8 mouse cellular contexts compared by ENCODE assay signal in genomic region chr11:98456945-98457344, GRCm38 (mm10). TPM values are rescaled to one million over a fixed set of nuclear protein-coding genes. Genes with fewer than 3 reads are reported as not detected.
DNase-seq lines count a peak whose midpoint lies in the region; ATAC-seq and TF ChIP-seq lines count a peak whose summit lies in the region.

No protein-coding gene starts in this region.

- peak overlapping the region; percentile 31 for H3K9ac ChIP-seq in neural tube, embryonic 11.5 days (ENCODE audit: low read length)
- H3K9ac ChIP-seq in limb, embryonic 11.5 days (ENCODE audit: low read length), result peak overlapping the region; percentile 34; the same call in 1 of the 2 replicates

- H3K36me3 ChIP-seq in neural tube, embryonic 11.5 days (ENCODE audit: control insufficient read depth, insufficient read depth, low read length), result no peaks in the 10 kb centered on the region
- no peaks in the 10 kb centered on the region for H3K36me3 ChIP-seq in limb, embryonic 11.5 days (ENCODE audit: control insufficient read depth, insufficient read depth, low read length)
- peaks cover 38% of the 10 kb centered on the region for H3K36me3 ChIP-seq in small intestine, adult 2 months (ENCODE audit: control insufficient read depth, insufficient read depth, low read length)

- H3K4me3 ChIP-seq in neural tube, embryonic 11.5 days (ENCODE audit: low read depth, low read length), result peak overlapping the region; percentile 52
- H3K4me3 ChIP-seq in limb, embryonic 11.5 days (ENCODE audit: low read depth, low read length), result peak overlapping the region; percentile 48
- H3K4me3 ChIP-seq in small intestine, adult 2 months (ENCODE audit: low read depth, low read length), result peak overlapping the region; percentile 92

- H3K4me2 ChIP-seq in neural tube, embryonic 11.5 days (ENCODE audit: low read depth), result peak overlapping the region; percentile 78
- H3K4me2 ChIP-seq in limb, embryonic 11.5 days (ENCODE audit: low read depth, severe bottlenecking), result peak overlapping the region; percentile 80

- H3K27ac ChIP-seq in neural tube, embryonic 11.5 days (ENCODE audit: low read depth, low read length), result no peak overlapping the region
- no peak overlapping the region for H3K27ac ChIP-seq in limb, embryonic 11.5 days (replicated peaks; ENCODE audit: low read depth, low read length)
- H3K27ac ChIP-seq in small intestine, adult 2 months (ENCODE audit: insufficient read depth, low read depth, low read length), result peak overlapping the region; percentile 45; the same call in 1 of the 2 replicates

- DNase-seq in embryo, embryonic 10 days (ENCODE audit: low spot score), result peak; percentile 12
- DNase-seq in embryo, embryonic 10.5 days (ENCODE audit: low spot score), result no peak
- no peak for DNase-seq in neural tube, embryonic 11.5 days (ENCODE audit: low spot score)
- DNase-seq in neural tube, embryonic 10.5 days (ENCODE audit: extremely low spot score, low spot score), result no peak
- no peak for DNase-seq in limb, embryonic 11.5 days (ENCODE audit: low spot score)
- no peak for DNase-seq in gastrocnemius, adult 8-10 months (ENCODE audit: low spot score in 2 of 2)
- DNase-seq in right cerebral cortex, postnatal 36 days (ENCODE audit: low spot score in 2 of 2), result no peak

- TF ChIP-seq CTCF in small intestine, adult 2 months (IDR thresholded peaks at IDR 0.05; ENCODE audit: extremely low read depth, insufficient read length, insufficient replicate concordance, low read depth, low read length), result no peak

- no peak for TF ChIP-seq POLR2A in small intestine, adult 2 months (IDR thresholded peaks at IDR 0.05; ENCODE audit: low read depth, low read length)

- H3K27me3 ChIP-seq in neural tube, embryonic 11.5 days (ENCODE audit: control insufficient read depth, insufficient read depth, low read length), result peaks cover 19% of the 10 kb centered on the region
- peaks cover 23% of the 10 kb centered on the region for H3K27me3 ChIP-seq in limb, embryonic 11.5 days (ENCODE audit: control insufficient read depth, insufficient read depth, low read length)
- H3K27me3 ChIP-seq in small intestine, adult 2 months (ENCODE audit: control insufficient read depth, insufficient read depth, low read length), result no peaks in the 10 kb centered on the region

- 30% methylated on average over 9 of the region's 9 CpGs for WGBS in neural tube, embryonic 11.5 days
- 25% methylated on average over 9 of the region's 9 CpGs for WGBS in limb, embryonic 11.5 days
- 14% methylated on average over 9 of the region's 9 CpGs for WGBS in small intestine, adult 2 months

- H3K9me3 ChIP-seq in neural tube, embryonic 11.5 days (ENCODE audit: control insufficient read depth, low read length), result no peaks in the 10 kb centered on the region
- H3K9me3 ChIP-seq in limb, embryonic 11.5 days (ENCODE audit: control insufficient read depth, low read length), result no peaks in the 10 kb centered on the region

- 0 out of 2 replicates have a peak, but pooled peaks have one; percentile 6 for ATAC-seq in neural tube, embryonic 11.5 days (ENCODE audit: insufficient read depth, low FRiP score, low TSS enrichment)
- ATAC-seq in limb, embryonic 11.5 days (ENCODE audit: insufficient number of reproducible peaks, low FRiP score, low TSS enrichment, low read depth), result 0 out of 2 replicates have a peak, but pooled peaks have one; percentile 5

- no peaks in the 10 kb centered on the region for H3K4me1 ChIP-seq in neural tube, embryonic 11.5 days (ENCODE audit: control insufficient read depth, insufficient read depth, low read length)
- peaks cover 3% of the 10 kb centered on the region; the same call in 1 of the 2 replicates for H3K4me1 ChIP-seq in limb, embryonic 11.5 days (ENCODE audit: control insufficient read depth, insufficient read depth, low read length)
- peaks cover 8% of the 10 kb centered on the region for H3K4me1 ChIP-seq in small intestine, adult 2 months (ENCODE audit: control insufficient read depth, insufficient read depth, insufficient read length, low read length)

RNA-seq across cellular contexts. Expression of gene Grb7, which starts 10.8 kb away (rescaled TPM):
- polyA plus RNA-seq in neural tube, embryonic 11.5 days (2014; fragmentation: Nextera tagmentation; extraction: Ambion mirVana), result 1.4 and 1.9 TPM in 2 replicates
- polyA plus RNA-seq in limb, embryonic 11.5 days (2014; fragmentation: Nextera tagmentation; extraction: Ambion mirVana), result 5.3 and 6.7 TPM in 2 replicates
- 33.0 and 137 TPM in 2 replicates for polyA plus RNA-seq in small intestine, adult 2 months (2012; rRNA removed)
- total RNA-seq in gastrocnemius, adult 8-10 months (2022), result under 1 TPM in 2 of 4 experiments, not detected in 2; 0.11 to 0.29 TPM

RNA-seq across cellular contexts. Expression of gene Mien1, which starts 18.2 kb away (rescaled TPM):
- 133 and 151 TPM in 2 replicates for polyA plus RNA-seq in neural tube, embryonic 11.5 days (2014; fragmentation: Nextera tagmentation; extraction: Ambion mirVana)
- 75.4 and 78.3 TPM in 2 replicates for polyA plus RNA-seq in limb, embryonic 11.5 days (2014; fragmentation: Nextera tagmentation; extraction: Ambion mirVana)
- polyA plus RNA-seq in small intestine, adult 2 months (2012; rRNA removed), result 17.2 and 37.7 TPM in 2 replicates
- total RNA-seq in gastrocnemius, adult 8-10 months (2022), result 10 to 100 TPM; 34.5 to 41.7 (median 37.7) TPM

RNA-seq across cellular contexts. Expression of gene Erbb2, which starts 44.7 kb away (rescaled TPM):
- polyA plus RNA-seq in neural tube, embryonic 11.5 days (2014; fragmentation: Nextera tagmentation; extraction: Ambion mirVana), result 22.3 and 24.5 TPM in 2 replicates
- polyA plus RNA-seq in limb, embryonic 11.5 days (2014; fragmentation: Nextera tagmentation; extraction: Ambion mirVana), result 29.6 and 30.5 TPM in 2 replicates
- polyA plus RNA-seq in small intestine, adult 2 months (2012; rRNA removed), result 40.2 and 105 TPM in 2 replicates
- total RNA-seq in gastrocnemius, adult 8-10 months (2022), result 1 to 10 TPM; 1.3 to 1.5 (median 1.4) TPM

RNA-seq across cellular contexts. Expression of gene Pgap3, which starts 56.7 kb away (rescaled TPM):
- polyA plus RNA-seq in neural tube, embryonic 11.5 days (2014; fragmentation: Nextera tagmentation; extraction: Ambion mirVana), result 6.7 and 7.2 TPM in 2 replicates
- polyA plus RNA-seq in limb, embryonic 11.5 days (2014; fragmentation: Nextera tagmentation; extraction: Ambion mirVana), result 6.3 and 9.5 TPM in 2 replicates
- polyA plus RNA-seq in small intestine, adult 2 months (2012; rRNA removed), result 26.0 and 52.1 TPM in 2 replicates
- total RNA-seq in gastrocnemius, adult 8-10 months (2022), result 1 to 10 TPM; 1.8 to 2.5 (median 2.2) TPM
